Mouse (Mus musculus) MEL (cell line): ENCODE measurements around the gene Pip4p1. TPM values are rescaled to one million over a fixed set of nuclear protein-coding genes. Genes with fewer than 3 reads are reported as not detected.
"Not testable (repeated sequence)": the region's sequence is repeated elsewhere in the genome, so short reads cannot be mapped to it uniquely, and the experiment has no call there.

ENCODE experiments used
- DNase-seq: peaks from one replicate; pipeline ENCODE4 v3.0.0; 2011; ENCODE audit warnings: low read depth, low spot score
- H3K27ac ChIP-seq: 2 replicates; pipeline ENCODE4 v1.5.1; 2012; ENCODE audit warnings: low read depth, mild to moderate bottlenecking, control low read depth, low read length, moderate library complexity; ENCODE audit not compliant: control insufficient read depth
- H3K27me3 ChIP-seq, 2 experiments: fragments of 150-350 bp in 1 of 2; sonication (generic) in 1 of 2; 2 replicates each; pipeline ENCODE4 v1.6.1; 2012; ENCODE audit warnings: low read length in 2 of 2, mild to moderate bottlenecking in 2 of 2, improper control_type of control experiment in 1 of 2, moderate library complexity in 1 of 2; ENCODE audit not compliant: insufficient read depth in 2 of 2, control insufficient read depth in 1 of 2
- H3K36me3 ChIP-seq, 2 experiments: 2 replicates each; pipeline ENCODE4 v1.6.1; 2012 to 2014; ENCODE audit warnings: low read length in 2 of 2, improper control_type of control experiment in 1 of 2, inconsistent platforms in 1 of 2, mild to moderate bottlenecking in 1 of 2; ENCODE audit not compliant: insufficient read depth in 2 of 2, control insufficient read depth in 1 of 2
- H3K4me1 ChIP-seq, 2 experiments: fragments of 150-350 bp in 1 of 2; sonication (generic) in 1 of 2; 2 replicates each; pipeline ENCODE4 v1.6.1; 2012; ENCODE audit warnings: low read length in 2 of 2, improper control_type of control experiment in 1 of 2, mild to moderate bottlenecking in 1 of 2; ENCODE audit not compliant: insufficient read depth in 2 of 2, control insufficient read depth in 1 of 2
- H3K4me3 ChIP-seq, 2 experiments: fragments of 150-350 bp in 1 of 2; sonication (generic) in 1 of 2; 2 replicates each; pipeline ENCODE4 v1.5.1; 2012; ENCODE audit warnings: low read depth in 2 of 2, low read length in 2 of 2, mild to moderate bottlenecking in 2 of 2, moderate library complexity in 2 of 2, control low read depth in 1 of 2, improper control_type of control experiment in 1 of 2; ENCODE audit not compliant: control insufficient read depth in 1 of 2, insufficient read depth in 1 of 2
- H3K79me2 ChIP-seq: 2 replicates; pipeline ENCODE4 v1.6.1; 2012; ENCODE audit warnings: mild to moderate bottlenecking, low read length, moderate library complexity; ENCODE audit not compliant: control insufficient read depth, poor library complexity, insufficient read depth
- H3K9ac ChIP-seq: 2 replicates; pipeline ENCODE4 v1.6.1; 2012; ENCODE audit warnings: low read depth, mild to moderate bottlenecking, control low read depth, low read length, moderate library complexity; ENCODE audit not compliant: control insufficient read depth, poor library complexity, severe bottlenecking
- H3K9me3 ChIP-seq: fragments of 150-350 bp; sonication (generic); replicated peaks from 2 replicates; pipeline ENCODE4 v1.6.1; 2012; ENCODE audit warnings: mild to moderate bottlenecking, low read length, improper control_type of control experiment, moderate library complexity; ENCODE audit not compliant: insufficient read depth
- CTCF ChIP-seq, 3 experiments: IDR thresholded peaks in 2 of 3; conservative IDR thresholded peaks in 1 of 3; 2 replicates each; pipeline ENCODE4 v1.5.1; 2011 to 2012; ENCODE audit warnings: low read length in 3 of 3, low read depth in 2 of 3, mild to moderate bottlenecking in 2 of 3, improper control_type of control experiment in 1 of 3, inconsistent platforms in 1 of 3, mixed read lengths in 1 of 3, moderate library complexity in 1 of 3; ENCODE audit not compliant: control insufficient read depth in 1 of 3, insufficient read depth in 1 of 3, poor library complexity in 1 of 3, severe bottlenecking in 1 of 3
- GABPA ChIP-seq: IDR thresholded peaks from 2 replicates; pipeline ENCODE4 v1.6.1; 2012; ENCODE audit warnings: low read depth, mild to moderate bottlenecking, inconsistent platforms, low read length, improper control_type of control experiment, moderate library complexity
- POLR2AphosphoS2 ChIP-seq: IDR thresholded peaks from 2 replicates; pipeline ENCODE4 v1.6.1; 2011; ENCODE audit warnings: low read length, improper control_type of control experiment
- USF2 ChIP-seq, 2 experiments: IDR thresholded peaks; 2 replicates each; pipeline ENCODE4 v1.6.1; 2011 to 2012; ENCODE audit warnings: improper control_type of control experiment in 2 of 2, low read length in 2 of 2, borderline replicate concordance in 1 of 2, inconsistent platforms in 1 of 2, low read depth in 1 of 2, mild to moderate bottlenecking in 1 of 2; ENCODE audit not compliant: insufficient read depth in 1 of 2
- ZNF384 ChIP-seq: IDR thresholded peaks from 2 replicates; pipeline ENCODE4 v1.6.1; 2012; ENCODE audit warnings: low read depth, mild to moderate bottlenecking, inconsistent platforms, low read length, improper control_type of control experiment
- polyA plus RNA-seq, 2 experiments: library from polyadenylated mRNA; stranded (reverse) in 1 of 2; unstranded in 1 of 2; fragments of >175 nt in 1 of 2; fragments of >200 nt in 1 of 2; gene quantifications; 2 replicates each; pipeline versions ENCODE4 v1.2.1 to v1.2.4; 2012; ENCODE audit warnings: low replicate concordance in 2 of 2, low read depth in 1 of 2; ENCODE audit not compliant: insufficient read length in 2 of 2, insufficient read depth in 1 of 2, missing spikeins in 1 of 2
- total RNA-seq: library from RNA; depleted of rRNA; stranded (reverse); fragments of 300-350 nt; gene quantifications from 2 replicates; pipeline ENCODE4 v1.2.3, GENCODE M21; 2012

The Pip4p1 gene
- total and polyA plus RNA-seq, 3 experiments = 12.2 to 21.6 TPM; not detected in 1

- H3K4me3 ChIP-seq, H3K4me1 ChIP-seq, H3K36me3 ChIP-seq, H3K27me3 ChIP-seq, H3K9ac ChIP-seq, H3K9me3 ChIP-seq, H3K27ac ChIP-seq, H3K79me2 ChIP-seq: not testable (repeated sequence)
- peak; percentile 2 for DNase-seq
- peak in 2 of 3 experiments; percentile 3 to 20; a peak in 2 of 6 replicates for TF ChIP-seq CTCF (IDR thresholded peaks at IDR 0.05 in 2 of 3, conservative IDR thresholded peaks at IDR 0.05 in 1 of 3; ENCODE audit: control insufficient read depth in 1 of 3, insufficient read depth in 1 of 3, low read depth in 2 of 3, low read length in 3 of 3, poor library complexity in 1 of 3, severe bottlenecking in 1 of 3)
Observed at GRCm38 (mm10) chr14:50973054-50973453, 42.4 kb upstream of the Pip4p1 start.

- no peaks in the 10 kb centered on the region for H3K4me1 ChIP-seq
- H3K36me3 ChIP-seq = no peaks in the 10 kb centered on the region
Observed at GRCm38 (mm10) chr14:50970822-50971221, 40.2 kb upstream of the Pip4p1 start.

GRCm38 (mm10) chr14:50969558-50970544 is 39.2 kb upstream of the Pip4p1 start:
- no peaks in the 10 kb centered on the region for H3K27me3 ChIP-seq
- no peak overlapping the region for H3K9ac ChIP-seq
- TF ChIP-seq GABPA = no peak
- H3K4me3 ChIP-seq = no peak overlapping the region
- H3K79me2 ChIP-seq = no peaks in the 10 kb centered on the region
- H3K9me3 ChIP-seq = no peaks in the 10 kb centered on the region
- no peaks in the 10 kb centered on the region for H3K4me1 ChIP-seq
- H3K36me3 ChIP-seq = no peaks in the 10 kb centered on the region
- no peak overlapping the region for H3K27ac ChIP-seq
- no peak for DNase-seq

More at GRCm38 (mm10) chr14:50970822-50971221, 40.2 kb upstream of the Pip4p1 start:
- DNase-seq = peak; percentile 44
- no peak overlapping the region for H3K9ac ChIP-seq
- no peaks in the 10 kb centered on the region for H3K9me3 ChIP-seq
- no peak overlapping the region for H3K4me3 ChIP-seq
- H3K27me3 ChIP-seq = no peaks in the 10 kb centered on the region
- no peaks in the 10 kb centered on the region for H3K79me2 ChIP-seq
- TF ChIP-seq ZNF384 = no peak
- no peak for TF ChIP-seq USF2 (IDR thresholded peaks at IDR 0.05; ENCODE audit: borderline replicate concordance in 1 of 2, insufficient read depth in 1 of 2, low read depth in 1 of 2, low read length in 2 of 2)
- H3K27ac ChIP-seq = no peak overlapping the region

GRCm38 (mm10) chr14:50969041-50969440 is 38.4 kb upstream of the Pip4p1 start:
- Histone ChIP-seq H3K36me3 (no peaks in the 10 kb centered on the region), H3K27me3 (no peaks in the 10 kb centered on the region), H3K9ac (no peak overlapping the region), H3K27ac (no peak overlapping the region), H3K9me3 (no peaks in the 10 kb centered on the region), H3K4me1 (no peaks in the 10 kb centered on the region)
- no peak for DNase-seq
- no peak for TF ChIP-seq POLR2AphosphoS2
- TF ChIP-seq, all 39 proteins: peak for 0
- Histone ChIP-seq H3K4me3 (no peak overlapping the region), H3K79me2 (no peaks in the 10 kb centered on the region)
